Mouse (Mus musculus) hindbrain, embryonic 11.5 days (tissue): ENCODE measurements around the gene Cuedc1. TPM values are rescaled to one million over a fixed set of nuclear protein-coding genes. Genes with fewer than 3 reads are reported as not detected.

Source experiments
- polyA plus RNA-seq: library from polyadenylated mRNA; unstranded; fragments of >200 nt; fragmentation: Nextera tagmentation; extraction: Ambion mirVana; gene quantifications from 2 replicates; pipeline ENCODE4 v1.2.1, GENCODE M21; 2014

Cuedc1 gene
- polyA plus RNA-seq, 1 experiment from 2014 or later, result 17.6 TPM

Other genes with a start within 250 kb of the Cuedc1 start
- 13.2 and 16.2 TPM in 2 replicates for gene Mks1, start 244.8 kb upstream of the Cuedc1 start, polyA plus RNA-seq
- gene Epx, start 222.5 kb upstream of the Cuedc1 start, polyA plus RNA-seq, result 0.07 TPM in 1 of 2 replicates, not detected in the other
- not detected in 2 replicates for gene Olfr462, start 205.8 kb upstream of the Cuedc1 start, polyA plus RNA-seq
- gene Olfr463, start 200.7 kb upstream of the Cuedc1 start, polyA plus RNA-seq, result not detected in 2 replicates
- not detected in 2 replicates for gene Olfr464, start 177.1 kb upstream of the Cuedc1 start, polyA plus RNA-seq
- gene Dynll2, start 110.5 kb upstream of the Cuedc1 start, polyA plus RNA-seq, result 25.4 and 26.1 TPM in 2 replicates
- gene Srsf1, start 50.7 kb upstream of the Cuedc1 start, polyA plus RNA-seq, result 493 and 503 TPM in 2 replicates
- gene Vezf1, start 29.8 kb upstream of the Cuedc1 start, polyA plus RNA-seq, result 77.7 and 80.7 TPM in 2 replicates
- 83.2 and 84.5 TPM in 2 replicates for gene Mrps23, start 106.3 kb downstream of the Cuedc1 start, polyA plus RNA-seq
- 9.8 and 10.0 TPM in 2 replicates for gene Ccdc182, start 196.0 kb downstream of the Cuedc1 start, polyA plus RNA-seq